Mouse (Mus musculus) midbrain, embryonic 15.5 days (tissue): ENCODE measurements at regions not wholly inside any gene's neighbourhood (a gene's known extent, or its start where the extent isn't known, plus 50 kb on each side); places are given as distances from the start of the nearest gene placed in this dataset.

Source experiments
- ATAC-seq: fragments of 200-750 bp; cut with Nextera tagmentation; replicated peaks from 2 replicates; pipeline ENCODE4 v1.8.0; 2017; ENCODE audit warnings: moderate TSS enrichment
- H3K27ac ChIP-seq: fragments of 300-500 bp; sonication (generic); 2 replicates; pipeline ENCODE4 v1.5.1; 2015; ENCODE audit warnings: mild to moderate bottlenecking, inconsistent platforms
- H3K27me3 ChIP-seq: fragments of 300-500 bp; sonication (generic); replicated peaks from 2 replicates; pipeline ENCODE4 v1.6.1; 2015; ENCODE audit warnings: inconsistent platforms
- H3K36me3 ChIP-seq: fragments of 300-500 bp; sonication (generic); replicated peaks from 2 replicates; pipeline ENCODE4 v1.6.1; 2015; ENCODE audit warnings: inconsistent platforms
- H3K4me1 ChIP-seq: fragments of 300-500 bp; sonication (generic); 2 replicates; pipeline ENCODE4 v1.6.1; 2015; ENCODE audit warnings: inconsistent platforms
- H3K4me2 ChIP-seq: fragments of 300-500 bp; sonication (generic); 2 replicates; pipeline ENCODE4 v1.6.1; 2015; ENCODE audit warnings: inconsistent platforms, mild to moderate bottlenecking, moderate library complexity
- H3K4me3 ChIP-seq: fragments of 300-500 bp; sonication (generic); 2 replicates; pipeline ENCODE4 v1.5.1; 2015; ENCODE audit warnings: mild to moderate bottlenecking, inconsistent platforms
- H3K9ac ChIP-seq: fragments of 300-500 bp; sonication (generic); 2 replicates; pipeline ENCODE4 v1.6.1; 2015; ENCODE audit warnings: mild to moderate bottlenecking, inconsistent platforms
- H3K9me3 ChIP-seq: fragments of 300-500 bp; sonication (generic); 2 replicates; pipeline ENCODE4 v1.6.1; 2016; ENCODE audit warnings: inconsistent platforms
- WGBS: fragments of 180-500 bp; shearing (Covaris S2); methylation state at CpG from one replicate; pipeline ENCODE4 v1.1.7; 2015; ENCODE audit warnings: mixed read lengths; 5-methylcytosine and 5-hydroxymethylcytosine counted together

DNA sequence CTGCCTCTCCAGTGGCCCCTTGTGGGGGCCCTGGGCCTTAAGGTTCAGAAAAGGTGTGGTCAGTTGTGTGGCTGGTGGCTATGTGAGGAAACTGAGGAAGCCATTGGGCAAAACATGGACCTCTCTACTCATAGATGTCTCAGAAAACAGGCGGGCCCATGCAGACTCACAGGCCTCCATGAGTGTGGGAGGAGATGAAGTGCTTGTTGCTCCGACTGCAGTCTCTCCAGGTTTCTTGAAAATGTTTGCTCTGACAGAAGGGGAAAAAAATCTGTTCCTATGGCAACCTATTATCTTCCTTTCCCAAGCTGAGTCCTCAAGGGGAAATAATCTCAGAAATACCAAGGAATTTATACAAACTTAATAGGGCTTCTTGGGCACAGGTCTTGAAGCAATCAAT lies 95.3 kb upstream of the Ywhaq start:
- Histone ChIP-seq H3K4me3 (no peak overlapping the region), H3K4me1 (peaks cover 13% of the 10 kb centered on the region; the same call in 1 of the 2 replicates), H3K4me2 (no peak overlapping the region), H3K27ac (peak overlapping the region; percentile 21; the same call in 1 of the 2 replicates), H3K9ac (no peak overlapping the region), H3K9me3 (no peaks in the 10 kb centered on the region; the same call in 1 of the 2 replicates), H3K36me3 (no peaks in the 10 kb centered on the region), H3K27me3 (no peaks in the 10 kb centered on the region)
- WGBS: 67% methylated on average over 2 of the region's 2 CpGs
- ATAC-seq: 0 out of 2 replicates have a peak, but pooled peaks have one; percentile 25

DNA sequence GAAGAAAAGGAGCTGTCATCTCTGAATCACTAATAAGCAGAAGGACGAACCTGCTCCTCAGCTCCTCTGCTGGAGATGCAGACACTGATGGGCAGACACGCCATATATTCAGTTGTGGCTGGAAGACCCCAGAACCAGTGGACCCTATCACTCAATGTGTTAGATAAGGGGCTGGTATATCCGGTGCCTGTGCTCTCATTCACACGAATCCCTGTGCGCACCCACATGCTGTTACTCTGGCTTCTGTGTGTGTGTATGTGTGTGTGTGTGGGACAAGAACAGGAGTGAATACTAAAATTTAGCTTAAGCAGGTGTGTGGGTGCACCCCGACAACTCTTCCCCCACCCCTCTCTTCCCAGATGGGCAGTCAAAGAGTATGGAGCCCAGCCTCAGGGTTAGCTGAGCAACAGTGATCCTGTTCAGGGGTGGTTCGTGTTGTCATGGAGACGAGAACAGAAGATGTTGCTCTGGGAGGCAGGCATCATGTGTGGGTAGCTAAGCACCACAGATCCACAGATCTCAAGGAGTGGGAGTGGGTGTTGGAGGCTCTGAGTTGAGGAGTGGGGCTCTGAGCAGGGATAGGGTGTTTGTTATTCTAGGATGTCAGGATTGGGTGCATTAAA lies 93.7 kb upstream of the Ywhaq start:
- 59% methylated on average over 8 of the region's 8 CpGs for WGBS
- Histone ChIP-seq H3K36me3 (no peaks in the 10 kb centered on the region), H3K4me2 (no peak overlapping the region), H3K9ac (no peak overlapping the region), H3K4me3 (no peak overlapping the region), H3K9me3 (no peaks in the 10 kb centered on the region), H3K27me3 (no peaks in the 10 kb centered on the region), H3K27ac (peak overlapping the region; percentile 43), H3K4me1 (peaks cover 13% of the 10 kb centered on the region; the same call in 1 of the 2 replicates)
- ATAC-seq: peak; percentile 81

DNA sequence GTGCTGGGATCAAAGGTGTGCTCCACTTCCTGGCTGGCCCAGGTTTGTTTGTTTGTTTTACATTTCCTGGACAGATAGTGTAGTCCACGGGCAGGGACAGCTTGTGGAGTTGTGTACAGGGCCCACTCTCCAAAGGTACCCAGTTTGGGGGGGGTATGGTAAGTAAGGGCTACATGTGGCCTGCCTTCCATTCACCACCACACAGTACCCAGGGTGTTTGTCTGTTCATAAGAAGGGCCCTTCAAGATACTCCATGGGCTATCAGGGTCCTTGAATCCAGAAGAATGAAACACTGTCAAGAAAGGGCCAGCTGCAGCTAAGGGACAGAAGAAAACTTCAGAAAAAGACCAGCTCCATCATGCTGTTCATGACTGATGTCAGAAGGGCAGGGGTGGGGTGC lies 89.6 kb upstream of the Ywhaq start:
- Histone ChIP-seq H3K27me3 (no peaks in the 10 kb centered on the region), H3K4me3 (no peak overlapping the region), H3K9ac (no peak overlapping the region), H3K27ac (no peak overlapping the region), H3K4me1 (peaks cover 9% of the 10 kb centered on the region; the same call in 1 of the 2 replicates), H3K36me3 (no peaks in the 10 kb centered on the region), H3K9me3 (no peaks in the 10 kb centered on the region), H3K4me2 (no peak overlapping the region)
- WGBS: 87% methylated on average over 1 of the region's 1 CpGs
- no peak for ATAC-seq

DNA sequence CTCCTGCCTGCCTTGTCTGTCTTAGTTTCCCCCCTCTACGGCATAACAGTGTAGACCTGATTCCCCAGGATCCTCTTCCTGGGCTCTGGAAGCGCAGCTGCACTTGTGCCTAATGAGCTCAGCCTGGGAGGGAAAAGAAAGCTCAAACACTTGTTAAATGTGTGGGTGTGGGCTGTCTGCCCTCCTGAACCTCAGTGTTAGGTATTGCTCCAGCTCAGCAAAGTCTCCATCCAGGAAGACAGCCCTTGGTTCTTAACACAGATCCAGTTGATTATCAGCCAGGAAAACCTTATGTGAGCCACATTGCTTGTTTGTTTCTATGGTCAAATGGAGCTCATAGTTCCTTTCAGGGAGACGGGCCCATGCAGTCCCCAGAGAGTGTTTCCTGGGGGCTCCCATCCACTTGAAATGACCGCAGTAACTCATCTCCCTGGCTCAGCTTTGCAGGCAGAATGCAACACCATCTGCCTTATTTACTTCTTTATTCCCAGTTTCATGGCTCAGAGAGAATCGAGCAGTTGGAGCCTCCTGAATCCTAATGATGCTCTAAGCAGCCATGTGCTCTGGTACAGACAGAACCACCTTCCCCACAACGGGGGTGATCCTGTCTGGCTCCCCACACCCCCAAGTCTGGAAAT lies 88.4 kb upstream of the Ywhaq start:
- no peak overlapping the region for H3K9ac ChIP-seq
- 64% methylated on average over 6 of the region's 6 CpGs for WGBS
- peaks cover 4% of the 10 kb centered on the region; the same call in 1 of the 2 replicates for H3K4me1 ChIP-seq
- no peaks in the 10 kb centered on the region for H3K36me3 ChIP-seq
- peak; percentile 40; the same call in 1 of the 2 replicates for ATAC-seq
- H3K4me3 ChIP-seq: no peak overlapping the region
- H3K9me3 ChIP-seq: no peaks in the 10 kb centered on the region
- no peaks in the 10 kb centered on the region for H3K27me3 ChIP-seq
- no peak overlapping the region for H3K4me2 ChIP-seq
- H3K27ac ChIP-seq: no peak overlapping the region

DNA sequence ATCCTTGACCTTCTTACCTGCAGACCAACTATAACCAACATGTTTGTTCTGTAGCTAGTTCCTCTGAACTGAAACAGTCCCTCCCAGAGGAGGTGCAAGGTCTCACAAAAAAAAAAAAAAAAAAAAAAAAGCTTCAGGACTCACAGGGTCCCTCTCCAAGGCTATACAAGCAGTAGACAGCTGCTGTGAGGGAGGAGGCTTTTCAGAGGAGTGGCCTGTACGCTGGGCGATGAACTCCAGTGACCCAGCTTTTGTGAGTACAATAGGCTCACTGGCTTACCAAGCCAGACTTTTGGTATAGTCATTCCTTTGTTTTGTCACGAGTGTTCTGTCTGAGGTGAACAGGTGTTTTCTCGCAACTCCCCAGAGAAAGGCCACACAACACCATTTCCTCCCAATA lies 85.8 kb upstream of the Ywhaq start:
- H3K36me3 ChIP-seq: no peaks in the 10 kb centered on the region
- no peak overlapping the region for H3K9ac ChIP-seq
- H3K4me3 ChIP-seq: no peak overlapping the region
- H3K4me1 ChIP-seq: no peaks in the 10 kb centered on the region
- H3K4me2 ChIP-seq: no peak overlapping the region
- no peak for ATAC-seq
- no peaks in the 10 kb centered on the region for H3K9me3 ChIP-seq
- H3K27ac ChIP-seq: no peak overlapping the region
- no peaks in the 10 kb centered on the region for H3K27me3 ChIP-seq
- 41% methylated on average over 4 of the region's 4 CpGs for WGBS

DNA sequence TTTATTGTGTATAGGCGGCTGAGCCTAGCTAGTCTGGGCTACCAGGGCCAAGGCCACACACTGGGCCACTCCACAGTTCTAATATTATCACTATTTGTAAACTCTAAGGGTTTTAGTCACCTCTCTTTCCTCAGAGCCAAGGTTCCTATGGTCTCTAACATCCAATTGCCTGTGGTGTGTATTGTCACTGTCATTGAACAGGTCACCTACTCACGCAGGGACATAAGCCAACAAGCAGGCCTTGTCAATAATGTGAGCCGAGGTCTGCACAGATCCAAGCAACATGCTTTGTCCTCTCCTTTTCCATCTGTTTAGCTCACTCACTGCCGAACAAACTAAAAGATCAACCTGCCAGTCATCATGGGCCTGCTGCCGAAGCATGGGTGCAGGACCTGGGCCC lies 79.5 kb upstream of the Ywhaq start:
- Histone ChIP-seq H3K27me3 (no peaks in the 10 kb centered on the region), H3K9me3 (no peaks in the 10 kb centered on the region), H3K9ac (no peak overlapping the region), H3K27ac (no peak overlapping the region), H3K36me3 (no peaks in the 10 kb centered on the region), H3K4me1 (peaks cover 4% of the 10 kb centered on the region; the same call in 1 of the 2 replicates), H3K4me2 (no peak overlapping the region), H3K4me3 (no peak overlapping the region)
- whole genome bisulfite sequencing: 45% methylated on average over 5 of the region's 5 CpGs
- no peak for ATAC-seq

DNA sequence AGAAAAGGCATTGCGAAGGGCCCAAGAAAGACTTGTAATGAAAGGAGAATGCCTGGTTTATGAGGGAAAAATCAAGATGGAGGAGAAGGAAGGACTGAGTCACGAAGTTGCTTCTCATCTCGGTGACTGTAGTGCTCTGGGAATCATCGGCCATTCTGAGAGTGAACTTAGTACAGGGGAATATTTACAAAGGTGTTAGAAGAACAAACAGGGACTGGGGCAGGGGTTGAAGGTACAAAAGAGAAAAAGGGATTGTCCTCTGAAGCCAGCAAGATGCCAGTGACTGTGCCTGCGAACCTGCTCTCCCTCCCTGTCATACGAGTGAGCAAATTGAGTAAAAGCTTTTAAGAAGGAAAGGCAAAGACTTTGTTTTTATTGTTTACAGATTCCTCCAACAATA lies 78.1 kb upstream of the Ywhaq start:
- no peaks in the 10 kb centered on the region for H3K27me3 ChIP-seq
- H3K4me2 ChIP-seq: no peak overlapping the region
- peaks cover 4% of the 10 kb centered on the region; the same call in 1 of the 2 replicates for H3K4me1 ChIP-seq
- H3K9ac ChIP-seq: no peak overlapping the region
- no peaks in the 10 kb centered on the region for H3K9me3 ChIP-seq
- H3K4me3 ChIP-seq: no peak overlapping the region
- H3K36me3 ChIP-seq: no peaks in the 10 kb centered on the region
- no peak overlapping the region for H3K27ac ChIP-seq
- WGBS: 88% methylated on average over 6 of the region's 6 CpGs
- no peak for ATAC-seq

DNA sequence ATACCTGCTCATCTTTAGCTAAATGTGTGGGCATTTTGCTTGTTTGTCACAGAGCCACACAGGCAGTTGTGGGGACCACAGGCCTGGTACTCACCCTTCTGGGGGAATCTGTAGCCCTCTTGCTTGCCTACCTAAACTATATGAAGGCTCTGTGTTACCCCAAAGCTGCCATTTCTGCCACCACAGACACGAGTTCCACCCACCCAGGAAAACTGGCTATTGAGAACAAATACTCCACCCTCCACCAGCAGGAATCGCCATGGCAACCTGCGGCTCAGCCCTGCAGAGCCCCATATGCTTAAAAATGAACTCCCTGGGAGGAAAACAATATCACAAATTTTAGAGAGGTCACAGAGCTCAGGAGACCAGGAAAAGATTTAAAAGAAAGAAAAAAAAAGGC lies 76.0 kb upstream of the Ywhaq start:
- Histone ChIP-seq H3K4me3 (no peak overlapping the region), H3K36me3 (no peaks in the 10 kb centered on the region), H3K4me1 (peaks cover 4% of the 10 kb centered on the region; the same call in 1 of the 2 replicates), H3K9ac (no peak overlapping the region), H3K4me2 (no peak overlapping the region), H3K9me3 (no peaks in the 10 kb centered on the region), H3K27me3 (no peaks in the 10 kb centered on the region), H3K27ac (0 out of 2 replicates have a peak overlapping the region, but pooled peaks have one; percentile 30)
- 26% methylated on average over 3 of the region's 3 CpGs for WGBS
- ATAC-seq: peak; percentile 77

DNA sequence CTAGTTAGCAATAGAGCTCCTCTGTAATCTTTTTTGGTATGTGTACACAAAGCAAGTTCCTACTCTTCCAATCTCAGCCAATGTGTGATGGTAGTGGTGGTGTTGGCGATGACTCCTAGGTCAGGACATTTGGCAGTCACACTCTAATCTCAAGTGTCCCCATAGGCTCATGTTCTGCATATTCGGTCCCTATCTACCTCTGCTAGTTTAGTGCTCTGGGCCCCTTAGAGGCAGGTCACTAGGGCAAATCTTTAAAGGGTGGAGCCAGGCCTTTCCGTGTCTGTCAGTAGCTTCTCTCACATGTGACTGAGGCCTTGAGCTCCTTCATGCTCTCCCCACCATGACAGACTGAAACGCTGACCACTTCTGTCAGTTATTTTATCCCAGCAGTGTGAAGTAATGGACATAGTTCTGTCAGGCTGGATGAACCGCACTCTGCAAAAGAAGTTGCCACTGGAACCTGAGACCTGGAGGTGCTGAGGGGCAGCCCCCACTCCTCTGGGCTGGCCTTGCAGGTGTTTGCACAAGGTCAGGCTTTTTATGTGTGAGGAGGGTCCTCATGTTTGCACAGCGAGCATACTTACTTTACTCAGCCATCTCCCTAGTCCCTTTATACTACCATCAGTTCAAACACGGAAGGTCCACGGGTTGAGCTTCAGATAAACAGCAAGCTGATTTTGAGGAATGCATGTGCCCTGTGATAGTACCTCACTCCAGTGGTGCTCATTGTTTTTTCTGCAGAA lies 75.3 kb upstream of the Ywhaq start:
- 78% methylated on average over 8 of the region's 8 CpGs for WGBS
- Histone ChIP-seq H3K4me3 (no peak overlapping the region), H3K4me1 (peaks cover 4% of the 10 kb centered on the region; the same call in 1 of the 2 replicates), H3K9ac (no peak overlapping the region), H3K27me3 (no peaks in the 10 kb centered on the region), H3K27ac (no peak overlapping the region), H3K9me3 (no peaks in the 10 kb centered on the region), H3K4me2 (no peak overlapping the region), H3K36me3 (no peaks in the 10 kb centered on the region)
- peak; percentile 59 for ATAC-seq

DNA sequence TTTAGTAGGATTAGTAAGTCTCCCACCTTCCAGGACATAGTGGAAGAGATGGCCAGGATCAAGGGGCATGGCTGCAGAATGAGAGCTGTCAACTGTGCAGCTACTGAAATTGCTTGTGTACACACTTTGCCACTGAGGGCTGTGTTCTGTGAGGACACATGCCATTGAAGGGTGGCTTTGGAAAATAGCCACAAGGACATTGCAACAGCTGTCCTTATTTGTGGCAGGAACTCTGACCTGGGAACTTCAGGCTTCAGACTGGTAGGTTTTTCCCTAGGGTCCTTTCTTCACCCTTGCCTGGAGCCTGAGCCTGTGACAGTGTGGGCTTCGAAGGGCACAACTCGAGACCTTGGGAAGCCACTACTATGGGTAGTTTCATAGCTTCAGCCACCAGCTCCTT lies 64.2 kb upstream of the Ywhaq start:
- Histone ChIP-seq H3K9me3 (no peaks in the 10 kb centered on the region), H3K4me1 (no peaks in the 10 kb centered on the region), H3K4me2 (no peak overlapping the region), H3K9ac (no peak overlapping the region), H3K27ac (no peak overlapping the region), H3K4me3 (no peak overlapping the region), H3K36me3 (no peaks in the 10 kb centered on the region), H3K27me3 (no peaks in the 10 kb centered on the region)
- WGBS: 87% methylated on average over 2 of the region's 2 CpGs
- ATAC-seq: no peak

DNA sequence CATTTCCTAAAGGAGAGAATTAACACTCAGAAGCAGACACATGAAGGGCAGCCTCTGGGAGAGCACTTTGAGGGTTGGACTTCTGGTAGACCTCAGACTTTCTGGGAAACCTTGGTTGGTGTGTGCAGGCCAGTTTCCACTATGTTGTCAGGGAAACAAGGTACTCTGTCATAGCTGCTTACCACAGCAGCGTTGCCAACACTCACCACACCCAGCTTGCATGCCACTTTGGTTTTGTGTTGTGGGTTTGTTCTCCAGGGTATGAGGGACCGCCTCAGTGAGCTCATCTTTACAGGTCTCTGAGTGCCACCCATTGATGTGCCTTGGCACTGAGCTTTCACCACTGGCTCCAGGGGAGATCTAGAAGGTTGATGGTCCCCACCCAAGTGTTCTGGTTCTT lies 62.8 kb upstream of the Ywhaq start:
- Histone ChIP-seq H3K4me1 (no peaks in the 10 kb centered on the region), H3K9me3 (no peaks in the 10 kb centered on the region), H3K4me3 (no peak overlapping the region), H3K36me3 (no peaks in the 10 kb centered on the region), H3K27ac (no peak overlapping the region), H3K4me2 (no peak overlapping the region), H3K9ac (no peak overlapping the region), H3K27me3 (no peaks in the 10 kb centered on the region)
- no peak for ATAC-seq
- WGBS: 74% methylated on average over 2 of the region's 2 CpGs

DNA sequence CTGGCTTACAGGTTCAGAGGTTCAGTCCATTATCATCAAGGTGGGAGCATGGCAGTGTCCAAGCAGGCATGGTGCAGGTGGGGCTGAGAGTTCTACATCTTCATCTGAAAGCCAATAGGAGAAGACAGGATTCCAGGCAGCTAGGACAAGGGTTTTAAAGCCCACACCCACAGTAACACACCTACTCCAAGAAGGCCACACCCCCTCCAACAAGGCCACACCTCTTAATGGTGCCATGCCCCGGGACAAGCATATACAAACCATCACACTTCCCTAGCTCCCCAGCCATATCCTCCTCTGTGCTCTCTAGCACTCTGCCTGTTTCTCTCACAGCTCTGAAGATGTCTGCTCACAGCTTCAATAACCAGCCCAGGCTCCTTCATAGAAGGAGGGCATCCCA lies 61.8 kb upstream of the Ywhaq start:
- H3K4me1 ChIP-seq: no peaks in the 10 kb centered on the region
- H3K9ac ChIP-seq: no peak overlapping the region
- ATAC-seq: no peak
- WGBS: 88% methylated on average over 1 of the region's 1 CpGs
- H3K4me3 ChIP-seq: no peak overlapping the region
- no peaks in the 10 kb centered on the region for H3K27me3 ChIP-seq
- no peak overlapping the region for H3K27ac ChIP-seq
- no peaks in the 10 kb centered on the region for H3K9me3 ChIP-seq
- no peaks in the 10 kb centered on the region for H3K36me3 ChIP-seq
- H3K4me2 ChIP-seq: no peak overlapping the region
